Mouse (Mus musculus) intestine, embryonic 14.5 days (tissue): ENCODE measurements around the gene St3gal4. TPM values are rescaled to one million over a fixed set of nuclear protein-coding genes. Genes with fewer than 3 reads are reported as not detected.

Source experiments
- ATAC-seq: fragments of 200-750 bp; cut with Nextera tagmentation; replicated peaks from 2 replicates; pipeline ENCODE4 v1.8.0; 2017; ENCODE audit warnings: low read depth, moderate number of reproducible peaks, moderate TSS enrichment, moderate library complexity; ENCODE audit not compliant: low FRiP score, low TSS enrichment
- DNase-seq: peaks from one replicate; pipeline ENCODE4 v3.0.0-alpha.2; 2018; ENCODE audit warnings: low spot score
- H3K27ac ChIP-seq: fragments of 300-500 bp; sonication (generic); 2 replicates; pipeline ENCODE4 v1.5.1; 2014; ENCODE audit warnings: low read depth, mild to moderate bottlenecking, control low read depth
- H3K27me3 ChIP-seq: fragments of 300-500 bp; sonication (generic); replicated peaks from 2 replicates; pipeline ENCODE4 v1.6.1; 2014; ENCODE audit warnings: low read length, control low read depth; ENCODE audit not compliant: control insufficient read depth, insufficient read depth
- H3K36me3 ChIP-seq: fragments of 300-500 bp; sonication (generic); 2 replicates; pipeline ENCODE4 v1.6.1; 2014; ENCODE audit warnings: low read length, control low read depth; ENCODE audit not compliant: control insufficient read depth, insufficient read depth
- H3K4me1 ChIP-seq: fragments of 300-500 bp; sonication (generic); replicated peaks from 2 replicates; pipeline ENCODE4 v1.6.1; 2014; ENCODE audit warnings: low read length, control low read depth, mixed read lengths; ENCODE audit not compliant: control insufficient read depth, insufficient read depth
- H3K4me2 ChIP-seq: fragments of 300-500 bp; sonication (generic); 2 replicates; pipeline ENCODE4 v1.6.1; 2014; ENCODE audit warnings: low read length
- H3K4me3 ChIP-seq: fragments of 300-500 bp; sonication (generic); 2 replicates; pipeline ENCODE4 v1.5.1; 2014; ENCODE audit warnings: low read depth, low read length, control low read depth, mixed read lengths
- H3K9ac ChIP-seq: fragments of 300-500 bp; sonication (generic); 2 replicates; pipeline ENCODE4 v1.6.1; 2014; ENCODE audit warnings: mild to moderate bottlenecking, low read length
- H3K9me3 ChIP-seq: fragments of 300-500 bp; sonication (generic); 2 replicates; pipeline ENCODE4 v1.6.1; 2016; ENCODE audit warnings: low read length, control low read depth; ENCODE audit not compliant: control insufficient read depth
- WGBS: fragments of 180-500 bp; shearing (Covaris S2); extraction: QIAGEN DNeasy Blood & Tissue Kit; methylation state at CpG from one replicate; pipeline ENCODE4 v1.1.7; 2014; 5-methylcytosine and 5-hydroxymethylcytosine counted together
- polyA plus RNA-seq: library from polyadenylated mRNA; unstranded; fragments of >200 nt; fragmentation: Nextera tagmentation; extraction: Ambion mirVana; gene quantifications from 2 replicates; pipeline ENCODE4 v1.2.1, GENCODE M21; 2014

Gene St3gal4
- polyA plus RNA-seq, 1 experiment from 2014 or later: 34.1 TPM

GRCm38 (mm10) chr9:35123804-35124677 lies 5.0 kb upstream of the St3gal4 start:
- no peak for ATAC-seq
- Histone ChIP-seq H3K9ac (no peak overlapping the region), H3K4me2 (no peak overlapping the region), H3K4me3 (no peak overlapping the region), H3K4me1 (no peaks in the 10 kb centered on the region), H3K9me3 (no peaks in the 10 kb centered on the region), H3K27me3 (no peaks in the 10 kb centered on the region), H3K36me3 (peaks cover 46% of the 10 kb centered on the region), H3K27ac (no peak overlapping the region)
- WGBS: 82% methylated on average over 11 of the region's 11 CpGs
- no peak for DNase-seq

- Histone ChIP-seq H3K4me2 (no peak overlapping the region), H3K9ac (no peak overlapping the region), H3K36me3 (peaks cover 40% of the 10 kb centered on the region), H3K4me1 (no peaks in the 10 kb centered on the region), H3K27ac (no peak overlapping the region), H3K9me3 (no peaks in the 10 kb centered on the region), H3K4me3 (no peak overlapping the region), H3K27me3 (no peaks in the 10 kb centered on the region)
- WGBS: 64% methylated on average over 2 of the region's 2 CpGs
- ATAC-seq (no peak), DNase-seq (no peak)
Measured at GRCm38 (mm10) chr9:35123456-35123803, 4.4 kb upstream of the St3gal4 start.

GRCm38 (mm10) chr9:35122551-35123266 lies 3.6 kb upstream of the St3gal4 start:
- no peak for ATAC-seq

GRCm38 (mm10) chr9:35118563-35118962 lies 505 bp downstream of the St3gal4 start:
- ATAC-seq: no peak
- Histone ChIP-seq H3K4me3 (no peak overlapping the region), H3K9me3 (no peaks in the 10 kb centered on the region), H3K4me1 (peaks cover 9% of the 10 kb centered on the region), H3K36me3 (0 out of 2 replicates have a peak, but pooled peaks cover 9% of the 10 kb centered on the region), H3K27ac (no peak overlapping the region), H3K27me3 (no peaks in the 10 kb centered on the region), H3K4me2 (no peak overlapping the region), H3K9ac (no peak overlapping the region)
- DNase-seq: no peak
- 81% methylated on average over 2 of the region's 2 CpGs for WGBS

More at GRCm38 (mm10) chr9:35122551-35123266, 3.6 kb upstream of the St3gal4 start:
- Histone ChIP-seq H3K27me3 (no peaks in the 10 kb centered on the region), H3K4me3 (no peak overlapping the region), H3K4me2 (no peak overlapping the region), H3K9me3 (no peaks in the 10 kb centered on the region), H3K4me1 (peaks cover 3% of the 10 kb centered on the region), H3K36me3 (peaks cover 38% of the 10 kb centered on the region), H3K9ac (no peak overlapping the region), H3K27ac (no peak overlapping the region)
- WGBS: 79% methylated on average over 5 of the region's 5 CpGs
- DNase-seq: no peak

- 28% methylated on average over 15 of the region's 15 CpGs for WGBS
Measured at GRCm38 (mm10) chr9:35117384-35118295, 1.4 kb downstream of the St3gal4 start.

GRCm38 (mm10) chr9:35116391-35117381 lies 2.4 kb downstream of the St3gal4 start:
- DNase-seq (peak; percentile 86), ATAC-seq (peak; percentile 90)

More at GRCm38 (mm10) chr9:35117384-35118295, 1.4 kb downstream of the St3gal4 start:
- H3K36me3 ChIP-seq: 0 out of 2 replicates have a peak, but pooled peaks cover under 1% of the 10 kb centered on the region
- H3K27me3 ChIP-seq: no peaks in the 10 kb centered on the region
- DNase-seq: peak; percentile 75
- H3K9ac ChIP-seq: peak overlapping the region; percentile 76
- H3K4me1 ChIP-seq: peaks cover 9% of the 10 kb centered on the region
- no peak for ATAC-seq
- H3K27ac ChIP-seq: peak overlapping the region; percentile 80
- peak overlapping the region; percentile 80 for H3K4me2 ChIP-seq
- peak overlapping the region; percentile 70 for H3K4me3 ChIP-seq
- H3K9me3 ChIP-seq: no peaks in the 10 kb centered on the region

GRCm38 (mm10) chr9:35115804-35116203 lies 3.3 kb downstream of the St3gal4 start:
- H3K4me3 ChIP-seq: peak overlapping the region; percentile 70
- H3K9ac ChIP-seq: peak overlapping the region; percentile 76
- H3K4me2 ChIP-seq: peak overlapping the region; percentile 80
- WGBS: 47% methylated on average over 4 of the region's 4 CpGs
- no peaks in the 10 kb centered on the region for H3K27me3 ChIP-seq
- DNase-seq (no peak), ATAC-seq (no peak)
- no peaks in the 10 kb centered on the region for H3K9me3 ChIP-seq
- peaks cover 15% of the 10 kb centered on the region for H3K4me1 ChIP-seq
- H3K36me3 ChIP-seq: no peaks in the 10 kb centered on the region
- no peak overlapping the region for H3K27ac ChIP-seq

More at GRCm38 (mm10) chr9:35116391-35117381, 2.4 kb downstream of the St3gal4 start:
- H3K27ac ChIP-seq: peak overlapping the region; percentile 80
- peak overlapping the region; percentile 76 for H3K9ac ChIP-seq
- H3K4me3 ChIP-seq: peak overlapping the region; percentile 70
- under 1% methylated on average over 80 of the region's 84 CpGs for WGBS
- H3K4me2 ChIP-seq: peak overlapping the region; percentile 80
- no peaks in the 10 kb centered on the region for H3K36me3 ChIP-seq
- no peaks in the 10 kb centered on the region for H3K27me3 ChIP-seq
- H3K4me1 ChIP-seq: peaks cover 15% of the 10 kb centered on the region
- no peaks in the 10 kb centered on the region for H3K9me3 ChIP-seq
